Mouse (Mus musculus) R1 (cell line): ENCODE measurements around the gene Tsc22d3.
"Not testable (repeated sequence)": the region's sequence is repeated elsewhere in the genome, so short reads cannot be mapped to it uniquely, and the experiment has no call there.

ENCODE experiments used
- DNase-seq: peaks from one replicate; pipeline ENCODE4 v3.0.0-alpha.2; 2018; ENCODE audit warnings: low read depth, low spot score

Tsc22d3 gene

GRCm38 (mm10) chrX:140565759-140566158, 34.7 kb downstream of the Tsc22d3 start:
- DNase-seq, result no peak

- DNase-seq, result no peak
These were observed 35.2 kb downstream of the Tsc22d3 start for GRCm38 (mm10) chrX:140565212-140565611.

- DNase-seq, result no peak
These were observed 35.7 kb downstream of the Tsc22d3 start for GRCm38 (mm10) chrX:140564777-140565176.

- no peak for DNase-seq
These were observed 42.1 kb downstream of the Tsc22d3 start for GRCm38 (mm10) chrX:140558176-140558844.

- no peak for DNase-seq
These were observed 44.5 kb downstream of the Tsc22d3 start for GRCm38 (mm10) chrX:140555965-140556364.

GRCm38 (mm10) chrX:140555423-140555822, 45.0 kb downstream of the Tsc22d3 start:
- no peak for DNase-seq

GRCm38 (mm10) chrX:140547660-140548419, 52.6 kb downstream of the Tsc22d3 start:
- DNase-seq, result no peak

GRCm38 (mm10) chrX:140544737-140545136, 55.7 kb downstream of the Tsc22d3 start:
- DNase-seq, result peak; percentile 59

GRCm38 (mm10) chrX:140542938-140543673, 57.4 kb downstream of the Tsc22d3 start:
- peak; percentile 39 for DNase-seq

- DNase-seq, result no peak
These were observed 58.0 kb downstream of the Tsc22d3 start for GRCm38 (mm10) chrX:140542474-140542845.

GRCm38 (mm10) chrX:140541711-140542473, 58.6 kb downstream of the Tsc22d3 start:
- peak; percentile 17 for DNase-seq

GRCm38 (mm10) chrX:140540500-140541114, 59.9 kb downstream of the Tsc22d3 start:
- DNase-seq, result no peak

GRCm38 (mm10) chrX:140539831-140540230, 60.6 kb downstream of the Tsc22d3 start:
- not testable (repeated sequence) for DNase-seq

- no peak for DNase-seq
These were observed 61.3 kb downstream of the Tsc22d3 start for GRCm38 (mm10) chrX:140539111-140539680.

GRCm38 (mm10) chrX:140538649-140539048, 61.8 kb downstream of the Tsc22d3 start:
- DNase-seq, result no peak

GRCm38 (mm10) chrX:140537662-140538061, 62.8 kb downstream of the Tsc22d3 start:
- DNase-seq, result peak; percentile 3

- DNase-seq, result no peak
These were observed 65.0 kb downstream of the Tsc22d3 start for GRCm38 (mm10) chrX:140535487-140535886.

GRCm38 (mm10) chrX:140534306-140534705, 66.2 kb downstream of the Tsc22d3 start:
- no peak for DNase-seq

GRCm38 (mm10) chrX:140532325-140532724, 68.1 kb downstream of the Tsc22d3 start:
- DNase-seq, result no peak

- DNase-seq, result no peak
These were observed 69.1 kb downstream of the Tsc22d3 start for GRCm38 (mm10) chrX:140531356-140531755.

- DNase-seq, result no peak
These were observed 69.8 kb downstream of the Tsc22d3 start for GRCm38 (mm10) chrX:140530632-140531031.
